In the genomic region with DNA sequence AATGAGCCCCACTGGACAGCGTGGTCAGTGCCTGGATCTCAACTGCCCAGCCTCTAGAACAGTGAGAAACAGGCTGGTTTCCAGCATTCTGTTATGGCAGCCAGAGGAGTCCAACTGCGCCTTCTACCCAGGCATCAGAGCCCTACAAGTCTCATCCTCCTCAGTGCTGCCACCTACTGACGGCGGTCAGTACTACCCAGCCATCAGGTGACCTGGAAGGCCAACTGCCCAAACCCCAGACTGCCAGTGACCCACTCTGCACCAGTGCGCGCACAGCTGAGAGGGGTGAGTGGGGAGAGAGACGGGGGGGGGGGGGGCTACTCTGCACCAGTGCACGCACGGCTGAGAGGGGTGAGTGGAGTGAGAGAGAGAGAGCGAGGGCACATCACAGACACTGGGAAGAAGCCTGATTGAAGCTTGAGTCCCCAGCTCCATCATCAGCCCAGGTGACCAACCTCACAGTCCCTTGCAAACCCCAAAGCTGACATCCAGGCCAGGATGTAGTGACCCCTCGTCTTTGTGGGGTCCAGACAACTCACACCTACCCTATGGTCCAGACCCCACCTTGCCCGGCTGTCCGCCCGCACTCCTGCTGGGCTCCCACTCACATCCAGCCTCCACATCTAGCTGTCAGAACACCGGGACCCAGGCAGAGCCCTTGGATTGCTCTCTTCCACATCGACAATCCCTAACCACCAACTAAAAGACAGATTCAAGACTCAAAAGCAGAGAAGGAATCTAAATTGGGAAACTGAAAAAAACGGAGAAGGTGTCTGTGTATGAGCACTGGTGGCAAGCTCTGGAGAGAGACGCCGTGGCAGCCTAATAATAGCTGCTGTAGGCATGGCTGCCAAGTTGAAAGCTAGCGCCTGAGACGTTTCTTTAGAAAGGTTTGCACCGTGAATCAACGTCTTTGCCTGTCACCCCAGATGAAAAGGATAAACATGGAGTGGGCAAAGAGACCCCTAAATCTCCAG, we compare ENCODE assay signal across 8 mouse cellular contexts. TPM values are rescaled to one million over a fixed set of nuclear protein-coding genes. Genes with fewer than 3 reads are reported as not detected.
DNase-seq lines count a peak whose midpoint lies in the region; ATAC-seq and TF ChIP-seq lines count a peak whose summit lies in the region.

No protein-coding gene starts in this region.

- CTCF ChIA-PET in Patski (lab: Charles Lee): interaction anchor here (0.9 to 4.1 kb wide), 6 partner anchors 11 to 138 kb away, joined by 3 to 13 read pairs (median 4); no protein-coding TSS in a partner anchor

- 58% methylated on average over 21 of the region's 23 CpGs for WGBS in intestine, postnatal 0 days
- 58% methylated on average over 17 of the region's 23 CpGs for WGBS in limb, embryonic 14.5 days
- 46% methylated on average over 23 of the region's 23 CpGs for WGBS in midbrain, embryonic 15.5 days

- TF ChIP-seq CTCF in Patski (IDR thresholded peaks at IDR 0.05): no peak
- peak; percentile 94 for TF ChIP-seq CTCF in intestine, postnatal 0 days (IDR thresholded peaks at IDR 0.05; ENCODE audit: low read depth)

- intact Hi-C loops in gastrocnemius, postnatal 36 days (cut with DNase I): loop anchor here (5.0 kb wide), 1 partner anchor 133 kb away; no protein-coding TSS in a partner anchor

- H3K4me1 ChIP-seq in intestine, postnatal 0 days (replicated peaks; ENCODE audit: control insufficient read depth, insufficient read depth, low read length): no peaks in the 10 kb centered on the region
- no peaks in the 10 kb centered on the region for H3K4me1 ChIP-seq in limb, embryonic 14.5 days (ENCODE audit: control insufficient read depth, insufficient read depth, low read length)
- H3K4me1 ChIP-seq in midbrain, embryonic 15.5 days: peaks cover 14% of the 10 kb centered on the region; the same call in 1 of the 2 replicates

- TF ChIP-seq POLR2A in limb, embryonic 14.5 days (IDR thresholded peaks at IDR 0.05; ENCODE audit: borderline replicate concordance, extremely low read depth, insufficient read depth, insufficient read length): no peak

- H3K9me3 ChIP-seq in intestine, postnatal 0 days (ENCODE audit: control insufficient read depth): no peaks in the 10 kb centered on the region
- H3K9me3 ChIP-seq in limb, embryonic 14.5 days (ENCODE audit: control insufficient read depth, low read length): no peaks in the 10 kb centered on the region
- no peaks in the 10 kb centered on the region for H3K9me3 ChIP-seq in midbrain, embryonic 15.5 days

- peak; percentile 80 for DNase-seq in 416B (ENCODE audit: low read depth)
- DNase-seq in Patski (ENCODE audit: low read depth, low spot score): no peak
- peak; percentile 79 to 88 for DNase-seq in cerebellum, postnatal 25 days
- DNase-seq in gastrocnemius, postnatal 36 days: peak; percentile 83 to 84
- DNase-seq in limb, embryonic 14.5 days (ENCODE audit: low spot score): peak; percentile 61
- peak; percentile 87 for DNase-seq in splenic B cell, adult 2 months (ENCODE audit: low read depth, low spot score)

- in situ Hi-C loops in Patski (cut with MboI; ENCODE audit: low pct_unique_long_range_greater_than_20kb): loop anchor here (10.0 kb wide), 1 partner anchor 146 kb away; no protein-coding TSS in a partner anchor

- no peaks in the 10 kb centered on the region for H3K27me3 ChIP-seq in Patski
- H3K27me3 ChIP-seq in intestine, postnatal 0 days (replicated peaks; ENCODE audit: control insufficient read depth, insufficient read depth, low read length): no peaks in the 10 kb centered on the region
- H3K27me3 ChIP-seq in limb, embryonic 14.5 days (ENCODE audit: control insufficient read depth, insufficient read depth, low read length): no peaks in the 10 kb centered on the region
- no peaks in the 10 kb centered on the region for H3K27me3 ChIP-seq in midbrain, embryonic 15.5 days (replicated peaks)
- H3K27me3 ChIP-seq in splenic B cell, adult 2 months (ENCODE audit: control insufficient read depth, insufficient read depth, low read length, poor library complexity, severe bottlenecking): no peaks in the 10 kb centered on the region

- peak; percentile 32 for ATAC-seq in Patski
- peak; percentile 35 for ATAC-seq in intestine, postnatal 0 days
- ATAC-seq in limb, embryonic 14.5 days (ENCODE audit: low FRiP score, low read depth): peak; percentile 62
- no peak; the same call in 1 of the 2 replicates for ATAC-seq in midbrain, embryonic 15.5 days (replicated peaks)

- no peak overlapping the region for H3K4me2 ChIP-seq in intestine, postnatal 0 days (replicated peaks; ENCODE audit: low read depth)
- H3K4me2 ChIP-seq in limb, embryonic 14.5 days (replicated peaks; ENCODE audit: low read depth, low read length, severe bottlenecking): no peak overlapping the region
- H3K4me2 ChIP-seq in midbrain, embryonic 15.5 days: no peak overlapping the region

- POLR2A ChIA-PET in Patski (lab: Charles Lee): interaction anchor here (0.6 to 1.4 kb wide), 4 partner anchors 9 to 240 kb away, joined by 3 to 4 read pairs (median 4); a partner anchor contains a TSS

- no peak overlapping the region for H3K9ac ChIP-seq in intestine, postnatal 0 days (ENCODE audit: low read depth, low read length)
- no peak overlapping the region for H3K9ac ChIP-seq in limb, embryonic 14.5 days (ENCODE audit: low read depth, low read length, severe bottlenecking)
- no peak overlapping the region for H3K9ac ChIP-seq in midbrain, embryonic 15.5 days

- no peak overlapping the region for H3K27ac ChIP-seq in intestine, postnatal 0 days (ENCODE audit: low read depth, low read length)
- H3K27ac ChIP-seq in limb, embryonic 14.5 days (replicated peaks; ENCODE audit: low read depth, low read length): no peak overlapping the region
- H3K27ac ChIP-seq in midbrain, embryonic 15.5 days: peak overlapping the region; percentile 22; the same call in 1 of the 2 replicates

- H3K36me3 ChIP-seq in intestine, postnatal 0 days (ENCODE audit: control insufficient read depth, insufficient read depth): peaks cover 25% of the 10 kb centered on the region
- H3K36me3 ChIP-seq in limb, embryonic 14.5 days (ENCODE audit: control insufficient read depth, insufficient read depth, low read length): peaks cover 32% of the 10 kb centered on the region
- peaks cover 17% of the 10 kb centered on the region; the same call in 1 of the 2 replicates for H3K36me3 ChIP-seq in midbrain, embryonic 15.5 days (replicated peaks)
- H3K36me3 ChIP-seq in splenic B cell, adult 2 months (ENCODE audit: control insufficient read depth, insufficient read depth, low read length, poor library complexity, severe bottlenecking): peaks cover 3% of the 10 kb centered on the region

- H3K4me3 ChIP-seq in intestine, postnatal 0 days (ENCODE audit: low read depth, low read length): no peak overlapping the region
- H3K4me3 ChIP-seq in limb, embryonic 14.5 days (replicated peaks; ENCODE audit: low read length): no peak overlapping the region
- no peak overlapping the region for H3K4me3 ChIP-seq in midbrain, embryonic 15.5 days

RNA-seq across cellular contexts. Expression of a gene that starts 22.6 kb away (rescaled TPM):
- polyA plus RNA-seq in Patski (2021): 129 TPM
- total RNA-seq in gastrocnemius, postnatal 36 days (2021): 10 to 100 TPM; 23.2 to 30.0 TPM
- 32.7 and 34.1 TPM in 2 replicates for polyA plus RNA-seq in intestine, postnatal 0 days (2015; fragmentation: Nextera tagmentation; extraction: Ambion mirVana)
- 121 and 163 TPM in 2 replicates for polyA plus RNA-seq in limb, embryonic 14.5 days (2012; rRNA removed)
- 67.9 and 76.8 TPM in 2 replicates for polyA plus RNA-seq in limb, embryonic 14.5 days (2014; fragmentation: Nextera tagmentation; extraction: Ambion mirVana)
- polyA plus RNA-seq in midbrain, embryonic 15.5 days (2015; fragmentation: Nextera tagmentation; extraction: Ambion mirVana): 47.9 and 54.9 TPM in 2 replicates

RNA-seq across cellular contexts. Expression of a gene that starts 34.3 kb away (rescaled TPM):
- polyA plus RNA-seq in Patski (2021): 47.8 TPM
- 1 to 10 TPM; 3.4 to 4.0 TPM for total RNA-seq in gastrocnemius, postnatal 36 days (2021)
- 6.6 and 8.8 TPM in 2 replicates for polyA plus RNA-seq in intestine, postnatal 0 days (2015; fragmentation: Nextera tagmentation; extraction: Ambion mirVana)
- 5.0 and 5.5 TPM in 2 replicates for polyA plus RNA-seq in limb, embryonic 14.5 days (2012; rRNA removed)
- 3.0 and 3.6 TPM in 2 replicates for polyA plus RNA-seq in limb, embryonic 14.5 days (2014; fragmentation: Nextera tagmentation; extraction: Ambion mirVana)
- polyA plus RNA-seq in midbrain, embryonic 15.5 days (2015; fragmentation: Nextera tagmentation; extraction: Ambion mirVana): 0.80 and 1.0 TPM in 2 replicates

RNA-seq across cellular contexts. Expression of a gene that starts 52.6 kb away (rescaled TPM):
- polyA plus RNA-seq in Patski (2021): 32.8 TPM
- total RNA-seq in gastrocnemius, postnatal 36 days (2021): 10 to 100 TPM; 15.2 to 16.1 TPM
- 17.4 and 22.1 TPM in 2 replicates for polyA plus RNA-seq in intestine, postnatal 0 days (2015; fragmentation: Nextera tagmentation; extraction: Ambion mirVana)
- polyA plus RNA-seq in limb, embryonic 14.5 days (2012; rRNA removed): 21.8 and 27.2 TPM in 2 replicates
- polyA plus RNA-seq in limb, embryonic 14.5 days (2014; fragmentation: Nextera tagmentation; extraction: Ambion mirVana): 12.7 and 14.7 TPM in 2 replicates
- polyA plus RNA-seq in midbrain, embryonic 15.5 days (2015; fragmentation: Nextera tagmentation; extraction: Ambion mirVana): 29.2 and 37.1 TPM in 2 replicates
